ENCODE assay signal across 8 mouse cellular contexts in genomic region chr5:125163441-125164050, GRCm38 (mm10). TPM values are rescaled to one million over a fixed set of nuclear protein-coding genes. Genes with fewer than 3 reads are reported as not detected.
A peak's percentile ranks its signal among the peaks of the same experiment; 100 is the strongest.
DNase-seq lines count a peak whose midpoint lies in the region; ATAC-seq lines count a peak whose summit lies in the region.

No protein-coding gene starts in this region.

- no peaks in the 10 kb centered on the region for H3K9me3 ChIP-seq in embryonic facial prominence, embryonic 15.5 days (replicated peaks)
- no peaks in the 10 kb centered on the region for H3K9me3 ChIP-seq in intestine, embryonic 16.5 days (ENCODE audit: control insufficient read depth, low read length)
- no peaks in the 10 kb centered on the region for H3K9me3 ChIP-seq in neural tube, embryonic 13.5 days

- no peak overlapping the region for H3K9ac ChIP-seq in embryonic facial prominence, embryonic 15.5 days
- H3K9ac ChIP-seq in intestine, embryonic 16.5 days (ENCODE audit: low read depth, low read length), result 0 out of 2 replicates have a peak overlapping the region, but pooled peaks have one; percentile 31
- H3K9ac ChIP-seq in neural tube, embryonic 13.5 days, result peak overlapping the region; percentile 44; the same call in 1 of the 2 replicates

- H3K36me3 ChIP-seq in embryonic facial prominence, embryonic 15.5 days, result no peaks in the 10 kb centered on the region
- H3K36me3 ChIP-seq in intestine, embryonic 16.5 days (ENCODE audit: control insufficient read depth, insufficient read depth, low read length), result no peaks in the 10 kb centered on the region
- no peaks in the 10 kb centered on the region for H3K36me3 ChIP-seq in neural tube, embryonic 13.5 days

- peaks cover 85% of the 10 kb centered on the region for H3K4me1 ChIP-seq in embryonic facial prominence, embryonic 15.5 days
- peaks cover 79% of the 10 kb centered on the region for H3K4me1 ChIP-seq in intestine, embryonic 16.5 days (ENCODE audit: control insufficient read depth, insufficient read depth, low read length)
- H3K4me1 ChIP-seq in neural tube, embryonic 13.5 days (replicated peaks), result peaks cover 99% of the 10 kb centered on the region

- peak; percentile 71 for DNase-seq in kidney, adult 9 months
- no peak for DNase-seq in kidney, postnatal 10 days
- no peak for DNase-seq in thymus, adult 18-20 months
- no peak for DNase-seq in B cell, adult 2 months
- DNase-seq in layer of hippocampus, postnatal 25 days (ENCODE audit: extremely low spot score in 1 of 2, low spot score in 1 of 2), result no peak

- no peak for ATAC-seq in embryonic facial prominence, embryonic 15.5 days (ENCODE audit: insufficient number of reproducible peaks, low FRiP score, low TSS enrichment, low read depth)
- peak; percentile 46 for ATAC-seq in intestine, embryonic 16.5 days
- no peak for ATAC-seq in neural tube, embryonic 13.5 days (ENCODE audit: low read depth)

- whole genome bisulfite sequencing in embryonic facial prominence, embryonic 15.5 days, result 51% methylated on average over 8 of the region's 8 CpGs
- 25% methylated on average over 8 of the region's 8 CpGs for WGBS in intestine, embryonic 16.5 days
- WGBS in neural tube, embryonic 13.5 days, result 23% methylated on average over 8 of the region's 8 CpGs

- H3K27ac ChIP-seq in embryonic facial prominence, embryonic 15.5 days (replicated peaks), result peak overlapping the region; percentile 2; the same call in 1 of the 2 replicates
- H3K27ac ChIP-seq in intestine, embryonic 16.5 days (ENCODE audit: low read length), result peak overlapping the region; percentile 57
- H3K27ac ChIP-seq in neural tube, embryonic 13.5 days (replicated peaks), result peak overlapping the region; percentile 89

- H3K27me3 ChIP-seq in embryonic facial prominence, embryonic 15.5 days, result no peaks in the 10 kb centered on the region
- no peaks in the 10 kb centered on the region for H3K27me3 ChIP-seq in intestine, embryonic 16.5 days (replicated peaks; ENCODE audit: control insufficient read depth, insufficient read depth, low read length)
- H3K27me3 ChIP-seq in neural tube, embryonic 13.5 days, result no peaks in the 10 kb centered on the region

- H3K4me3 ChIP-seq in embryonic facial prominence, embryonic 15.5 days (replicated peaks), result no peak overlapping the region
- no peak overlapping the region for H3K4me3 ChIP-seq in intestine, embryonic 16.5 days (ENCODE audit: low read length)
- no peak overlapping the region for H3K4me3 ChIP-seq in neural tube, embryonic 13.5 days

- no peak overlapping the region for H3K4me2 ChIP-seq in embryonic facial prominence, embryonic 15.5 days (replicated peaks)
- no peak overlapping the region for H3K4me2 ChIP-seq in intestine, embryonic 16.5 days (ENCODE audit: low read depth, low read length)
- H3K4me2 ChIP-seq in neural tube, embryonic 13.5 days, result peak overlapping the region; percentile 9; the same call in 1 of the 2 replicates

RNA-seq across cellular contexts. Expression of gene Ncor2, which starts 15.5 kb away (rescaled TPM):
- 39.3 and 41.8 TPM in 2 replicates for polyA plus RNA-seq in embryonic facial prominence, embryonic 15.5 days (2015; fragmentation: Nextera tagmentation; extraction: Ambion mirVana)
- polyA plus RNA-seq in intestine, embryonic 16.5 days (2015; fragmentation: Nextera tagmentation; extraction: Ambion mirVana), result 13.1 and 14.4 TPM in 2 replicates
- polyA plus RNA-seq in neural tube, embryonic 13.5 days (2015; fragmentation: Nextera tagmentation; extraction: Ambion mirVana), result 29.2 and 30.4 TPM in 2 replicates
- total RNA-seq in layer of hippocampus, postnatal 25 days (2021), result 100 to 1,000 TPM; 229 to 297 TPM

Comparison
In these comparisons a context has a peak if more than half of its experiments do, and no peak if none do; other contexts are left out.
1. H3K27ac ChIP-seq: peak in every context shown above with its lines; median percentile 89 in neural tube, embryonic 13.5 days; 57 in intestine, embryonic 16.5 days; 2 in embryonic facial prominence, embryonic 15.5 days.